Mouse (Mus musculus): ENCODE measurements around the gene Trim25. TPM values are rescaled to one million over a fixed set of nuclear protein-coding genes. Genes with fewer than 3 reads are reported as not detected.
A peak's percentile ranks its signal among the peaks of the same experiment; 100 is the strongest.
"Not testable (repeated sequence)": the region's sequence is repeated elsewhere in the genome, so short reads cannot be mapped to it uniquely, and the experiment has no call there.

Trim25 gene
- polyA plus RNA-seq, 1 experiment, result 2.5 TPM

- peak; percentile 71 for TF ChIP-seq CTCF (IDR thresholded peaks at IDR 0.05; ENCODE audit: borderline replicate concordance, insufficient read depth, low read depth, low read length)
- no peak for TF ChIP-seq POLR2A (IDR thresholded peaks at IDR 0.05; ENCODE audit: borderline replicate concordance, insufficient read depth, low read length)
- H3K4me3 ChIP-seq (replicated peaks; ENCODE audit: insufficient read depth, low read depth, low read length), result no peak overlapping the region
- DNase-seq, result peak; percentile 33 to 39
- H3K27ac ChIP-seq (ENCODE audit: insufficient read depth, low read length), result no peak overlapping the region
- WGBS, result 23% methylated on average over 3 of the region's 3 CpGs
- H3K4me1 ChIP-seq (ENCODE audit: control insufficient read depth, insufficient read depth, low read length), result no peaks in the 10 kb centered on the region
- H3K27me3 ChIP-seq (ENCODE audit: control insufficient read depth, insufficient read depth, low read length), result no peaks in the 10 kb centered on the region
Measured at GRCm38 (mm10) chr11:89039325-89039724, 40.1 kb downstream of the Trim25 start.

DNA sequence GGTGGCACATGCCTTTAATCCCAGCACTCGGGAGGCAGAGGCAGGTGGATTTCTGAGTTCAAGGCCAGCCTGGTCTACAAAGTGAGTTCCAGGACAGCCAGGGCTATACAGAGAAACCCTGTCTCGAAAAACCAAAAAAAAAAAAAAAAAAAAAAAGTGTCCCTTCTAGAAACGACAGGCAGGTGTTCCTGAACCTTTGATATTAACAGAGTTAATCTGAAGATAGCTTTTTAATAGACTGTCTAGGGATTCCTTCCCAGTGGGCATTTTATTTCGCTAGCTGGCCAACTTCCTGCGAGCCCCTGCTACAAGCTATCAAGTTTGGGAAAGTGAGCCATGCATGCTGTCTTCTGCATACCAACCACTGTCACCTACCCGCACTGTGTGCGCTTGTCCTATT lies 41.9 kb downstream of the Trim25 start:
- not testable (repeated sequence) for H3K4me1 ChIP-seq (ENCODE audit: control insufficient read depth, insufficient read depth, low read length); H3K27ac ChIP-seq (ENCODE audit: insufficient read depth, low read length); DNase-seq; H3K27me3 ChIP-seq (ENCODE audit: control insufficient read depth, insufficient read depth, low read length); H3K4me3 ChIP-seq (replicated peaks; ENCODE audit: insufficient read depth, low read depth, low read length)
- 81% methylated on average over 7 of the region's 7 CpGs for WGBS

DNA sequence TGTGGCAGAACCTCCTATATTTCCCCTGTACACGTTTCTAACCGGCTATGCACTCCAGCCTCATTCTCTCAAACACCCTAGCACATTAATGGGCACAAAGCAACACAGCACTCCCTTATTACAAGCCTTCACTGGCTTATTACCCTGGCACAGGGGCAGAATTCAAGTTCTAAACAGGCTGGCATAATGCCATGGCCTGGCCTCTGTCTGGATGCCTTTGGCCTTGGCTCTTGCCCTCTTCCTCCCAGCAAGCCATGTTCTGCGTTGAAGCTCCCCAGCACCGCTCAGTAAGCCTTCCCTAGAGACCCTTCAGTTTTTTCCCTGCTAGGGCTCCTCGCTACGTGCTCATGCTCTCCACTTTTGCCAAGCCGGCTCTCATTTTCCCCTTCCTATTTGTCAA lies 43.9 kb downstream of the Trim25 start:
- H3K27me3 ChIP-seq (ENCODE audit: control insufficient read depth, insufficient read depth, low read length), result no peaks in the 10 kb centered on the region
- TF ChIP-seq CTCF (IDR thresholded peaks at IDR 0.05; ENCODE audit: borderline replicate concordance, insufficient read depth, low read depth, low read length) (no peak), POLR2A (IDR thresholded peaks at IDR 0.05; ENCODE audit: borderline replicate concordance, insufficient read depth, low read length) (no peak)
- DNase-seq, result no peak
- no peak overlapping the region for H3K27ac ChIP-seq (ENCODE audit: insufficient read depth, low read length)
- 56% methylated on average over 7 of the region's 7 CpGs for WGBS
- no peaks in the 10 kb centered on the region for H3K4me1 ChIP-seq (ENCODE audit: control insufficient read depth, insufficient read depth, low read length)
- no peak overlapping the region for H3K4me3 ChIP-seq (replicated peaks; ENCODE audit: insufficient read depth, low read depth, low read length)

DNA sequence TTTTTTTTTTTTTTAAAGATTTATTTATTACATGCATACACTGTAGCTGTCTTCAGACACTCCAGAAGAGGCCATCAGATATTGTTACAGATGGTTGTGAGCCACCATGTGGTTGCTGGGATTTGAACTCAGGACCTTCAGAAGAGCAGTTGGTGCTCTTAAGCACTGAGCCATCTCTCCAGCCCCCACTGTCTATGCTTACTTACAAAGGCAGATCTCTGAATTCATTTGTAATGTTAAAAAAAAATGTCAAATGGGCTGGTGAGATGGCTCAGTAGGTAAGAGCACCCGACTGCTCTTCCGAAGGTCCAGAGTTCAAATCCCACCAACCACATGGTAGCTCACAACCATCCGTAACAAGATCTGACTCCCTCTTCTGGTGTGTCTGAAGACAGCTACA lies 46.3 kb downstream of the Trim25 start:
- H3K4me1 ChIP-seq (ENCODE audit: control insufficient read depth, insufficient read depth, low read length); DNase-seq; H3K4me3 ChIP-seq (replicated peaks; ENCODE audit: insufficient read depth, low read depth, low read length); H3K27me3 ChIP-seq (ENCODE audit: control insufficient read depth, insufficient read depth, low read length); H3K27ac ChIP-seq (ENCODE audit: insufficient read depth, low read length): not testable (repeated sequence)
- 98% methylated on average over 3 of the region's 3 CpGs for WGBS

DNA sequence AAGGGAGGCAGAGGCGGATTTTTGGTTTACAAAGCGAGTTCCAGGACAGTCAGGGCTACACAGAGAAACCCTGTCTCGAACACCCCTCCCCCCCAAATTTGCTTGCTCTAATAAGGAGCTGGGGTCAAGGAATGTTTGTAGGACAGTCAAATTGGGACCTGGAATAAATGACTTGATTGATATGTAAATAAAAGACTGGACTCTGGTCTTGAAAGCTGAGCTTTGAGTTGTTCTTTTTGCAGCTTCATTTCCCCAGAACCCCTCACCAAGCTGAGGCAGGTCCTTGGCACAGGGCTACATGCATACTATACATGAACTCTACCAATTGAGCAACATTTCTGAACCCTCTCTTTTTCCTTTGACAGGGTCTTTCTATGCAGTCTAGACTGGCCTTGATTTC lies 46.8 kb downstream of the Trim25 start:
- Histone ChIP-seq H3K27ac (ENCODE audit: insufficient read depth, low read length) (no peak overlapping the region), H3K27me3 (ENCODE audit: control insufficient read depth, insufficient read depth, low read length) (no peaks in the 10 kb centered on the region), H3K4me3 (replicated peaks; ENCODE audit: insufficient read depth, low read depth, low read length) (no peak overlapping the region), H3K4me1 (ENCODE audit: control insufficient read depth, insufficient read depth, low read length) (no peaks in the 10 kb centered on the region)
- no peak for DNase-seq
- WGBS, result 98% methylated on average over 3 of the region's 3 CpGs
- TF ChIP-seq POLR2A (IDR thresholded peaks at IDR 0.05; ENCODE audit: borderline replicate concordance, insufficient read depth, low read length) (no peak), CTCF (IDR thresholded peaks at IDR 0.05; ENCODE audit: borderline replicate concordance, insufficient read depth, low read depth, low read length) (no peak)

GRCm38 (mm10) chr11:89051767-89052166 lies 52.6 kb downstream of the Trim25 start:
- Histone ChIP-seq H3K27ac (ENCODE audit: insufficient read depth, low read length) (no peak overlapping the region), H3K27me3 (ENCODE audit: control insufficient read depth, insufficient read depth, low read length) (no peaks in the 10 kb centered on the region), H3K4me3 (replicated peaks; ENCODE audit: insufficient read depth, low read depth, low read length) (no peak overlapping the region), H3K4me1 (ENCODE audit: control insufficient read depth, insufficient read depth, low read length) (peaks cover 6% of the 10 kb centered on the region)
- 92% methylated on average over 6 of the region's 6 CpGs for WGBS
- no peak for DNase-seq
- TF ChIP-seq POLR2A (IDR thresholded peaks at IDR 0.05; ENCODE audit: borderline replicate concordance, insufficient read depth, low read length) (no peak), CTCF (IDR thresholded peaks at IDR 0.05; ENCODE audit: borderline replicate concordance, insufficient read depth, low read depth, low read length) (no peak)

GRCm38 (mm10) chr11:89055931-89056690 lies 56.9 kb downstream of the Trim25 start:
- Histone ChIP-seq H3K27me3 (ENCODE audit: control insufficient read depth, insufficient read depth, low read length) (no peaks in the 10 kb centered on the region), H3K27ac (ENCODE audit: insufficient read depth, low read length) (no peak overlapping the region), H3K4me1 (ENCODE audit: control insufficient read depth, insufficient read depth, low read length) (peaks cover 6% of the 10 kb centered on the region), H3K4me3 (replicated peaks; ENCODE audit: insufficient read depth, low read depth, low read length) (peak overlapping the region; percentile 13)
- peak; percentile 25 to 71 for DNase-seq
- TF ChIP-seq POLR2A (IDR thresholded peaks at IDR 0.05; ENCODE audit: borderline replicate concordance, insufficient read depth, low read length), result no peak
- TF ChIP-seq CTCF (IDR thresholded peaks at IDR 0.05; ENCODE audit: borderline replicate concordance, insufficient read depth, low read depth, low read length), result no peak
- WGBS, result 26% methylated on average over 13 of the region's 13 CpGs

DNA sequence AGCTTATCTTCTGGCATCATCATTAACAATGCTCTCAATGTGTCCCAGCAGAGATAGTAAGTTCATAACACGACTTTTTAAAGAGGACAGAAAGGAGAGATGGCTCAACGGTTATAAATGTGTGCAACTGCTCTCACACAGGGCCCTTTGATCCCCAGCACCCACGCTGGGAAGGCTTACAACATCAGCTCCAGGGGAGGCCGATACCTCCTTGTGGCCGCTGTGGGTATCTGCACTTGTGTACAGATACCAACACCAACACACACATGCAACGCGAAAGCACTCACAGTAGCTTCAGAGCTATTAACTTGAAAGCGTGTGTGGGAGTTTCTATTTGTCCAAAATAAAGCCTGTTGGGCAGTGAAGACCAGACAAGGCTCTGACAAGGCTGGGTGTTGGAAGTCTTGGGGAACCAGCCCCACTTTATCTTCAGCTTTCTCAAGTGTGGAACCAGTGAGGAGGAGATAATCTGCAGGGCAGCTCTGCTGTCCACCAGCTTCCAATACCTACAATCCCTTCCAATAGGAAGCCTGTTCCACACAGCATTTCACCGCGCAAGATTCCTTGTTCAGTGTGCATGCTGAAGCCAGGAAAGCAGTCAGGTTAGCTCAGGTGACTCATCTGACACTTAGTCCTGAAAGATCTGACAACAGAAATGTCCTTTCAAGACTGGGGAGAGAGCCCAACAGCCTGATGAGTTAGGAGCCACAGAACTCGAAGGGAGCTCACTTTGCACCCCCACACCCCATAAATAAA lies 59.5 kb downstream of the Trim25 start:
- DNase-seq, result peak; percentile 47 to 52
- TF ChIP-seq CTCF (IDR thresholded peaks at IDR 0.05; ENCODE audit: borderline replicate concordance, insufficient read depth, low read depth, low read length) (peak; percentile 47), POLR2A (IDR thresholded peaks at IDR 0.05; ENCODE audit: borderline replicate concordance, insufficient read depth, low read length) (no peak)
- 40% methylated on average over 11 of the region's 11 CpGs for WGBS
- 0 out of 2 replicates have a peak overlapping the region, but pooled peaks have one; percentile 20 for H3K27ac ChIP-seq (ENCODE audit: insufficient read depth, low read length)
- peak overlapping the region; percentile 72 for H3K4me3 ChIP-seq (replicated peaks; ENCODE audit: insufficient read depth, low read depth, low read length)
- no peaks in the 10 kb centered on the region for H3K27me3 ChIP-seq (ENCODE audit: control insufficient read depth, insufficient read depth, low read length)
- H3K4me1 ChIP-seq (ENCODE audit: control insufficient read depth, insufficient read depth, low read length), result peaks cover 6% of the 10 kb centered on the region
